Mouse (Mus musculus): Measurements from ENCODE around the gene Sp140.

GRCm38 (mm10) chr1:85687346-85687745 lies 87.2 kb downstream of the Sp140 start:
- no peak for TF ChIP-seq CTCF (IDR thresholded peaks at IDR 0.05; ENCODE audit: control insufficient read depth, insufficient read depth, insufficient replicate concordance, low read depth, low read length)
- no peak for TF ChIP-seq POLR2A (IDR thresholded peaks at IDR 0.05; ENCODE audit: control insufficient read depth, low read depth, low read length)
